Mouse (Mus musculus) inflammation-experienced regulatory T-cells, adult 6 months (primary cell): ENCODE data around the gene Mgarp. TPM values are rescaled to one million over a fixed set of nuclear protein-coding genes. Genes with fewer than 3 reads are reported as not detected.
A peak's percentile ranks its signal among the peaks of the same experiment; 100 is the strongest.
"Not testable (repeated sequence)": the region's sequence is repeated elsewhere in the genome, so short reads cannot be mapped to it uniquely, and the experiment has no call there.

Experiments
- ATAC-seq: one replicate; pipeline ENCODE4 v1.8.0; 2017
- polyA plus RNA-seq, 3 experiments: library from polyadenylated mRNA; unstranded; fragments of 100-300 nt; shearing (Covaris generic); gene quantifications; one replicate each; pipeline ENCODE4 v1.2.1; 2017

Mgarp gene
- polyA plus RNA-seq, 3 experiments from 2014 or later = 0.78 to 1.2 TPM; not detected in 1

DNA sequence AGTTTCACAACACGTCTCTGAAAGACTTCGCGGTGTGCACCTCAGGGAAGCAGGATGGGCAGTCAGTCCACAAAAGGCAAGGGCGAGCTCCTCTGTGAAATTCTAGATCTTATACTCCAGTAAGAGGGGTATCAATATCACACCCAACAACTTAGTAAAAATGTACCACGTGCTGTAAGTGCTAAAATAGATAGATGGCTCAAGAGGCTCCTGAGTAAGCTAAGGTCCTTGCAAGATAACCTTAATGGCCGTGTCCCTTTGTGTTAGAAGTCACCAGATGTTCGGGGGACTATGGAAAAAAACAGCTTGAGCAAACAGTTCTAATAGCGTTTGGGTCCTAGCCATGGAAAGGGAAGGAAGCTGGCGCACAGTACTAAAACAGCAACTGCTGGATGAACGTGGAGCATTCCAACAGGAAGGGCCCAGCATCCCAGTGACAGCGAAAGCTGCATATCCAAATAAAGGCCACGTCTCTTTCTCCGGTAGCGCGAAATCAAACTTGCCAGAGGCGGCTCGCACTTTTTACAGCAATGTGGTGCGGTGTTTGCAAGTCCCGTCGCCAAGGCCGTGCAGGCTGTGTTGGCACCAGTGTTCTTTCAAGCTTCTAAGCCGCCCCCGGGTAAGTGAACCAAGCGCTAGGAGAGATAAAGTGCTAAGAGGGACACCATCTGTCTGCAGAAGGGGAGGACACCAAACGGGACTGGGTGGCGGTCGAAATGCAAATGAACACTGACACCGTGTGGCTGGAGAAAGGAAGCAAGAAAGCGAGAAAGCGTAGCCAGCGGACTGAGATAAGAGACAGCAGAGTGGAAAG is 31.6 kb downstream of the Mgarp start:
- ATAC-seq = peak; percentile 97

DNA sequence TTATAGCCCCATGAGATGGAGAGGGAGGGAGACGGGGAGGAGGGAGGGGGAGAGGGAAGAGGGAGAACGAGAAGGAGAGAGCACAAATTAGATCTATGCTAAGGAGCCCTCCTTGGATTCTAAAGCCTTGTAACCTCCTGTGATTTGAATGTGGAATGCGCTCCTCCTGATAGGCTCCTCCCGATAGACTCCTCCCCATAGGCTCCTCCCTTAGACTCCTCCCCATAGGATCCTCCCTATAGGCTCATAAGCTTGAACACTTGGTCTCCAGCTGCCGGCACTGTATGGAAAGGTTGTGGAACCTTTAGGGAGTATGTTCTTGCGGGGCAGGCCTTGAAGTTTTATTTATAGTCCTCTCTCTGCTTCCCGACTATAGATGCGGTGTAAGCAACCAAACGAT is 35.5 kb downstream of the Mgarp start:
- ATAC-seq = no peak

DNA sequence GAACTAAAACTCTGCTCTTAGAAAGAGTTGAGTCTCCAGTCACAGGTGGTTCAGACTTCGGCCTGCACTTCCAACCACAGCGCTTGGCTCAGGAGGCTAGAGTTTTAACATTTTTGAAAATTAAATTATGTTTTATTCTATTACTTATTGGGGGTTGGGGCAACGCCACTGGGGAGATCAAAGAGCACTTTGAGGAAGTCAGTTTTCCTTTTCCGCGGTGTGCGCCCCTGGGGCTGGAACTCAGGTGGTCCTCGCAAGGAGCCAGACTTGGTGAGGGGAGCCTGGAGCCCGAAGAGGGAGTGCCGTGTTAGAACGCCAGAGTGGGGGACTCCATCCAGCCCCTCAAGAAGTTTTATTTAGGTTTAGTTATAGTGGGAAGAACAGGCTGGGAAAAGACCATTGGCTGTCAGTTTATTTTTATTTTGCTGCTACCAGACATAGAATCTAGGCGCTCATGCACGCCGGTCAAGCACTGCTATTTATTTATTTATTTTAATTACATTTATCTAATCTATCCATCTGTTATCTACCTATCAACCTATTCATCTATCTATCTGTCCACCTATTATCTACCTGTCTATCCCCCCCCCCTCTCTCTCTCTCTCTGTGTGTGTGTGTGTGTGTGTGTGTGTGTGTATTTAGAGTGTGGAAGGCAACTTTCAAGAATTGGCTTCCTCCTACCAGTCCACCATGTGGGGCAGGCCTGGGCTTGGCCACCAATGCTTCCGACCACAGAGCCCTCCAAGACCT is 36.8 kb downstream of the Mgarp start:
- no peak for ATAC-seq

DNA sequence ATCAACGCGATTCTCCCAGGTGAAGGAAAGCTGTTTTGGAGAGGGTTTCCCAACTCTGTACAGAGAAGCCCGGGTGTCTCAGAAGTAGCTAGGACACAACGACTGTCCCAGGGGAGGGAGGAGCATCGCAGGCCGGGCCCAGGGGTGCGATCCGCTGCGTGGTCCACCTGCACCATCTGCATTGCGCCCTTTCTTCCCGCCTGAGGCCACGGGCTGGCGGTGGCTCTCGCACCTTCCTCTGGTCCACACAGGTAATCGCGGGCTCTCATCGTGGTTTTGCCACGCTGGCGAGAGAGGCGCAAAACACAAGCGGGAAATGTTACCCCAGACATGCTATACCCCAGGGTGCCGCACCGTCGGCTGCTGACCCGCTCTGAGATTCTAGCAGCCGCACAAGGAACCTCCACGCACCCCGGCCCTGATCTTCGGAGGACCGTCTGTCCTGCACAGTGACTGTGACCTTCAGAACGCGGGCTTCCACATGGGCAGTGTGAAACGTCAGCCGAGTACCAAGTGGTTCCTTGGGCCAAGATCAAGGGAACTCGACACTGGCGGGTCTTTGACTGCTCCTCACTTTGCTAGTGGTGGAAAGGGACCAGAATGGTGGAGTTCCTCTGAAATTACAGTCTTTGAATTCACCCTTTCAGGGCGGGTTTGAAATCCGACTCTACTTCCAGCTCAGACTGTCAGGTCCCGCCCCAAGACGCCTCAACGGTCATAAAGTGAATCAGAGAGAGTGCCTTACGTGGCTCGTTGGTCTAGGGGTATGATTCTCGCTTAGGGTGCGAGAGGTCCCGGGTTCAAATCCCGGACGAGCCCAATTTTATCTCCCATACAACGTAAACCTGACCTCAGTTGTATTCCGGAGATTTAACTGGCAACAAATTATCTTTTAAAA is 37.6 kb downstream of the Mgarp start:
- ATAC-seq = peak; percentile 67

DNA sequence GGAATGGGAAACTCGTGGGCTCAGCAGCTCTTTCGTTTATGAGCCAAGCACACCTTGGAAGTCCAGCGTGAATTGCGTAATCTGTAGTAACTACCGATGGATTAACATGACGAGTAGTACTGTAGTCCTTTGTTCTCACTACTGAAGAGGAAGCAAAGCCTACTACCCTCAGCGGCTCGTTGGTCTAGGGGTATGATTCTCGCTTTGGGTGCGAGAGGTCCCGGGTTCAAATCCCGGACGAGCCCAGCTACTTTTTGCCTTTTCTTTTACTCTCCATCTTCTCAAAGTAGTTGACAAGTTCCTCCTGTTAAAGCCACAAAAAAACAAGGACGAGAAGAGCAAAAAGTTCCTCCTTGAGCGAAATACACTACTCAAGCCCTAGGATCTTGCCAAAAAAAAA is 38.4 kb downstream of the Mgarp start:
- ATAC-seq = peak; percentile 29

DNA sequence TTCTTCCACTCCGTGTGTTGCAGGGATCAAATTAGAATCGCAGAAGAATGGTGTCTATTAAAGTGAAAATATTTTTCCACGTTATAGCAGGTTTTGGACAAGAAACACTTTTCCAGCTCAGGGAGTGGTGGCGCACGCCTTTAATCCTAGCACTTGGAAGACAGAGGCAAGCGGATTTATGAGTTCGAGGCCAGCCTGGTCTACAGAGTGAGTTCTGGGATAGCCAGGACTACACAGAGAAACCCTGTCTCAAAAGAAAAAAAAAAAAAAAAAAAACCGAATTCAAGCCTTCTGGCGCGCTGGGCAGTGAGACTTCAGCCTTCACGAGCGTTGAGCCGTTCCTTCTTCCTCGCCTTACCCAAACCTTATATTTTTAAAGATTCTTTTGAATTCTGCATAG is 38.9 kb downstream of the Mgarp start:
- no peak for ATAC-seq

DNA sequence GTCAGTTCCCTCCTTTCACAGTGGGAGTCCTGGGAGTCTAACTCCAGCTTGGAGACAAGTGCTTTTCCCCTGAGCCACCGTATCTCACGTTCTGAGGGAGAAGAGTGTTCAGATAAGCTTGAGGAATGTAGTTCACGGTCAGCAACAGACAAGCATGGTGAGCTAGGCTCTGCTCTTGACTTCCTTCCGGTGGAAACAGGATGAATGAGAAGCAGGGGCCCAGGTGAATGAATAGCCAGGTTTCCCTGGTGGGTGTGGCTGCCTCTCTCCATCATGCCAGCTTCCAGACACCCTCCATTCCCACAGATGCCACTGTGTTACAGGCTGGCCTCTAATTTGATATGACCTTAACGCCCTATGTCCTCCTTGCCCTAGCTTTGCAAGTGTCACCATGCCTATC is 39.5 kb downstream of the Mgarp start:
- no peak for ATAC-seq

DNA sequence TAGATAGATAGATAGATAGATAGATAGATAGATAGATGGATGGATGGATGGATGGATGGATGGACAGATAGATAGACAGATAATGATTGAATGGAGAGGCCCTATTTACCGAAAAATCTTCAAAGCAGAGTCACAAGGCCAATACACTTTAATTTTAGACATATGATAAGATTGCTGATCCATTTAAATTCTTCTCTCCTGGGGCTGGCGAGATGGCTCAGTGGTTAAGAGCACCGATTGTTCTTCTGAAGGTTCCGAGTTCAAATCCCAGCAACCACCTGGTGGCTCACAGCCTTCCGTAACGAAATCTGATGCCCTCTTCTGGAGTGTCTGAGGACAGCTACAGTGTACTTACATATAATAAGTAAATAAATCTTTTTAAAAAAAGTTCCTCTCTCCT is 41.6 kb downstream of the Mgarp start:
- not testable (repeated sequence) for ATAC-seq

DNA sequence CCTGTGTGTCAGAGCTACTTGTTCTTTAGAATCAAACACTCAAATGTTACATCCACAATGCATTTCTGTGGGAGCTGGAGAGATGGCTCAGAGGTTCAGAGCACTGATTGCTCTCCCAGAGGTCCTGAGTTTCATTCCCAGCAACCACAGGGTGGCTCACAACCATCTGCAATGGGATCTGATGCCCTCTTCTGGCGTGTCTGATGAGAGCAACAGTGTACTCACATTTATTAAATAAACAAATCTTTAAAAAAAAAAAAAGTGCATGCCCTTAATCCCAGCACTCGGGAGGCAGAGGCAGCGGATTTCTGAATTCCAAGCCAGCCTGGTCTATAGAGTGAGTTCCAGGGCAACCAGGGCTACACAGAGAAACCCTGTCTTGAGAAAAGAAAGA is 42.5 kb downstream of the Mgarp start:
- no peak for ATAC-seq

DNA sequence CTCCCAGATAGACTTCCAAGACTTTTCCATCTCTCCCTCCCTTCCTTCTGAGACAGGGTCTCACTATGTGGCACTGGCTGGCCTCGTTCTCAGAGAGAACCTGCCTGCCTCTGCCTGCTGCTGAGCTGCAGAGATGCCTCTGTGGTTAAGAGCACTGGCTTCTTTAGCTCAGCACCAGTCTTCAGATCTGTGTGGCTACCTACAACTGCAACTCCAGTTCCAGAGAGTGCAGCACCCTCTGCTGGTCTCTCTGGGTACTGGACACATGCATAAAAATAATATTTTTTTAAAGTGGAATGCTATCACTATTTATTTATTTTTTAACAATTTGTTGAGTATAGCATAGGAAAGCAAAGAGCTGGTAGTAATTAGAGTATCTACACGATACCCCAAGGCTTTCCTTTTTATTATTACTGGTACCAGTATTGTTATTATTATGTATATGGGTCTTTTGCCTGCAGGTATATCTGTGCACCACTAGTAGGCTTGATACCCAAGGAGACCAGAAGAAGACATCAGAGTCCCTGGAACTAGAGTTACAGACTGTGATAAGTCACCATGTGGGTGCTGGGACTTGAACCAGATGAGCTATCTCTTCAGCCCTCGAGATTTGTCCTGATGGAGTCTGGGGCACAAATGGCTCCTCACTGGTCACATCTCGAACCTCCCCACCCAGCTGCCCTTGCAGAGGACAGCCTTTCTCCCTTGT is 43.1 kb downstream of the Mgarp start:
- peak; percentile 78 for ATAC-seq

DNA sequence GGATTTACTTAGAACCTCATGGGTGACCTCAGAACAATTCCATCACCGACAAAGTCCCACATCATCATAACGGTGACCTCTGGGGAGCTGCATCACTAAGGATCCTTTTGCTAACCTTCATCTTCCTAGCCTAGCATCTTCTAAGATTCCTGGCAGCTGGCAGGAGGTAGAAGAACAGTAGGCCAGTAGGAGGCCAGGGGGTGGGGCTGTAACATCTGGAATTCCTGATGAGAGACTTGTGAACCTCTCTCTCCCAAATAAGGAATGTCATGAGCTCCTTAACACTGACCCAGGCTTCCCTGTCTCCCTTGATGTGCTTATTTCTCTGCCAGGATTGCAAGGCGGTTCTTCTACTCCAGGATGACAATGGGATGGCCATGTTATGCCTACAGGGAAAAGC is 45.7 kb downstream of the Mgarp start:
- no peak for ATAC-seq

DNA sequence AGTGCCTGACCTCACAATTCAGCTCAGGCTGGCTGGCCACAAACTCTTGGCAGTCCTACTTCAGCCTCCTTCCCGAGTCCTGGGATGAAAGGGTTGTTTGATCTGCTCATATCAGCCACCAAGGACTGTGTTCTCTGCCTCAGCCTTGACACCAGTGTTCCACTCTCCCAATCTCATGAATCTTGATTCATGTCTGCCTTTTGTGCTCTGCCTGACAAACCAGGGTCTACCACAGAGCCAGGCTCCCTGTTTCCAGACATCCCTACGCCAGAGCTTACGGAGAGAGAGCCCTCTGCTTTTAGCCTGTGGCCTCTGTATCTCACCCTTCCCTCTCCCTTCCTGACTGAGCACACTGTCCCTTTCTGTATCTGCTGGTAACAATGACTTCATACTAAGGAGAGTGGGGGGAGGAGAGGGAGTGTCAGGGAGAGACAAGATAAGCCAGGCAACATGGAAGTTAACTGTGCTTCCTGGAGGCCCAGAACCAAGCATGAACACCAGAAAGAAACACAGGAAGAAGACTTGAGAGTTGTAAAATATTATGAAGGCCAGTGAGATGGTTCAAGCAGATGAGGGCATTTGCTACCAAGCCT is 47.8 kb downstream of the Mgarp start:
- no peak for ATAC-seq

DNA sequence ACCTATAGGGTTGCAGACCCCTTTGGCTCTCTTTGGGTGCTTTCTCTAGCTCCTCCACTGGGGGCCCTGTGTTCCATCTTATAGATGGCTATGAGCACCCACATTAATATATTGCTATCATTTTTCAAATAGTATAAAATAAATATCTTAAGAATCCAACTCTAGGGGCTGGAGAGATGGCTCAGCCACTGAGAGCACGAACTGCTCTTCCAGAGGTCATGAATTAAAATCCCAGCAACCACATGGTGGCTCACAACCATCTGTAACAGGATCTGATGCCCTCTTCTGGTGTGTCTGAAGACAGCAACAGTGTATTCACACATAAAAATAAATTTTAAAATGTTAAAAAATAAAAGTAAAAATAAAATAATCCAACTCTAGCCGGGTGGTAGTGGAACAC is 51.5 kb downstream of the Mgarp start:
- not testable (repeated sequence) for ATAC-seq

DNA sequence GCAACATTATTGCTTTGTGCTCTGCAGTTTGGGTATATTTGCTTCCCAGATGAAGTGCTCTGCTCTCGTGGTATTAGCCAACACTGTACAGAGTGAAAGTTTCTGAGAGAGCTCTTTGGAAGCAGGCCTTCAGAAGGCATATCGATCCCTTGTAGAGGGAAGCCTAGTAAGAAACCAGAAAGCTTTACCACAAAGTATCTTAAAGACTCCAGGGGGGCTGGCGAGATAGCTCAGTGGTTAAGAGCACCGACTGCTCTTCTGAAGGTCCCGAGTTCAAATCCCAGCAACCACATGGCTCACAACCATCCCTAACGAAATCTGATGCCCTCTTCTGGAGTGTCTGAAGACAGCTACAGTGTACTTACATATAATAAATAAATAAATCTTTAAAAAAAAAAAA is 52.4 kb downstream of the Mgarp start:
- ATAC-seq = not testable (repeated sequence)

DNA sequence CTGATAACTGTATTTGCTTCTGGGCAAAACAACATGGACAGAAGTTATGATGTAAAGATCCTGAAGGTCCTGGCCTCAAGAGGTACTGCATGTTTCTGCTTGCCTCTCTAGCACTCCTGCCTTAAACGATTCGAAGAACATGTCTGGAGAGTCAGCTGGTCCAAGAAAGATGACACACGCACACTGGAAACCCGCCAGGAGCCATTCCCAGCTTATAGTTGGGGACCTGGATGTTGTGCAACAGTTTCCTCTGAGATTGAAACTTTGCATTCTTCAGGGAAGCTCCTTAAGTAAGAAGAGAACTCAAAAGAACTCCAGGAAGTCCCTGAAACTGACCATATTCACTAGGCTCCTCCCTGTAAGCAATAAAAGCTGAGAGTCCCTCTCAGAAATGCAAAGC is 53.3 kb downstream of the Mgarp start:
- ATAC-seq = no peak

DNA sequence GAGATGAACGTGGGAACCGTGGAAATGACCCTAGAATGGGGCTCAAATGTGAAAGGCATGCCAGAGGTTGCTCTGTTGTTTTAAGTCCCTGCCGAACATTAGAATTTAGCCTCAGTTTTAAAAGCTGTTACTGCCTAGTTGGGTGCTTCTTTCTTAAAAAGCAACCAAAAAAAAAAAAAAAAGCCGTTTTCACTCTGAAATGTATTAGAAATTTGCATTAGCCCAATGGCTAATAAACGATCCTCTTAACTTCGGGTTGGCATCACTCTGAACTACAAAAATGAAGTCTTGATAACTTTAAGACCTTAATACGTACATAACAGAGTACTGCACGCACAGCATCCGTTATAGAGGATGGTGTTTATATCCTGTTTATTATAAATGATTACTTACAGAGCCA is 54.4 kb downstream of the Mgarp start:
- peak; percentile 29 for ATAC-seq

DNA sequence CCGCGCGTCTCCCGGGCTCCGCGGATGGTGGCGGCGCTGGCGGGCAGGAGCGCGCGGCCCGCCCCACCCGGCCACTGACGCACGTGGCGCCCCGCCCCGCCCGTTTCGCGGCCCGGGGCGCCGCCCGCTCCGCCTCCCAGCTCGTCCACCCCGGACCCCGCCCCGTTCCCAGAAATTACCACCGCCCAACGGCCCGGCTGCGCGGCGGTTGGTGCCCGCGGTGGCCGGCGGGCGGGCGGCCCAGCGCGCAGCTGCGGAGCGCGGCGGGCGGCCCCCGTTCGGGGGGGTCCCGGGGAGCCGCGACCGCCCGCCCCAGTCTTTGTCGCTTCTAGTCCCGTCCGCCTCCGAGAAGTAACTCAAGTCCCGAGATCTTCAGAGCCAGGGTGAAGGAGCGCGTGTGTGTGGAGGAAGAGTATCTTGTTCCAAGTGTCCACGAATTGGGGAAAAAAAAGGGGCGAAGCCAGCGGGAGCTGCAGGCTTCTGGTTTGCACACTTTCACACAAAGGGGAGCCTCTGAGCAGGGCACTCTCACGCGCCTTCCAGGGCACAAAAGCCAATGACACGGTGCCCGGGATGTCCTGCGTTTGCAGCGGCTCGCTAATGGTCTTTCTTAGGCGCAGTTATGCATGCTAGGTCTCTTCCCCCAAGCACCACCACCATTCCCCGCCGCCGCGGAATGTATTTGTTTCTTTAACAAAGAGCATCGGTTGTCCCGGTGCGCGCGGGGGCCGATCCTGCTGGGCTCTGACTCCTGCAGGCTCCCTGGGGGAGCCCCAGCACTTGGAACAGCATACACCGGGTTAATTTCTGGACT is 55.1 kb downstream of the Mgarp start:
- peak; percentile 37 for ATAC-seq

DNA sequence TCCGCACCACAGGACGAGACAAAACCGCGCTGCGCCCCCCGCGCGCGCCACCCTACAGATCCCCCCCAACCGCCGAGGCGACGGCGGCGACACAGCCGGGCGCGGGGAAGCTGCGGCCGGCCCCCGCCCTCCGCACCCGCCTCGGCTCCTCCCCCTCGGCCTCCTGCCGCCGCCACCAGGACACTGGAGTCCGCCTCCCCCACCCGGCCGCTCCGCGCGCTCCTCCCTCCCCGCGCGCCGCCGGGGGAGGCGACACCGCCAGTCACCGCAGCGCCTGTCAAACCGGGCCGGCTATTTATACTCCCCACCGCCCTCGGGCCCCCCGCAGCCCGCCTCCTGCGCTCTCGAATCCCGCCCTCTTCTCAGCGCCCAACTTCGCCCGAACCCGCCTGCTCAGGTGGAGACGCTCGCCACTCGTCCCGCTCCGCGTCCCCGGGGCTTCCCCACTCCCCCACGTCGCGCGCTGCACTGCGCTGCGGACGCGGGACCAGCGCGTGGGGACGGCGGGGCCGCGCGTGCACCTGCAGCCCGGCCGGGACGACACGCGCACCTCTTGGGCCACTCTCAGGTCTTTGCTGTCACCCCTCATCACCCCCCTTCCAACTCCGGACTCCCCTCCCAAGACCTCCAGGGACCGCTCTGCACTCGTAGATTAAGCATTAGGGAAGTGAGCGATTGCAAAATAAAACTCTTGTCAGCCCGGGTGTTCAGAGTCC is 55.8 kb downstream of the Mgarp start, which contains the start of gene Elf2:
Elf2 (minus strand) TSS at position 112 of the 716 bp plus-strand sequence.
- peak; percentile 49 for ATAC-seq

DNA sequence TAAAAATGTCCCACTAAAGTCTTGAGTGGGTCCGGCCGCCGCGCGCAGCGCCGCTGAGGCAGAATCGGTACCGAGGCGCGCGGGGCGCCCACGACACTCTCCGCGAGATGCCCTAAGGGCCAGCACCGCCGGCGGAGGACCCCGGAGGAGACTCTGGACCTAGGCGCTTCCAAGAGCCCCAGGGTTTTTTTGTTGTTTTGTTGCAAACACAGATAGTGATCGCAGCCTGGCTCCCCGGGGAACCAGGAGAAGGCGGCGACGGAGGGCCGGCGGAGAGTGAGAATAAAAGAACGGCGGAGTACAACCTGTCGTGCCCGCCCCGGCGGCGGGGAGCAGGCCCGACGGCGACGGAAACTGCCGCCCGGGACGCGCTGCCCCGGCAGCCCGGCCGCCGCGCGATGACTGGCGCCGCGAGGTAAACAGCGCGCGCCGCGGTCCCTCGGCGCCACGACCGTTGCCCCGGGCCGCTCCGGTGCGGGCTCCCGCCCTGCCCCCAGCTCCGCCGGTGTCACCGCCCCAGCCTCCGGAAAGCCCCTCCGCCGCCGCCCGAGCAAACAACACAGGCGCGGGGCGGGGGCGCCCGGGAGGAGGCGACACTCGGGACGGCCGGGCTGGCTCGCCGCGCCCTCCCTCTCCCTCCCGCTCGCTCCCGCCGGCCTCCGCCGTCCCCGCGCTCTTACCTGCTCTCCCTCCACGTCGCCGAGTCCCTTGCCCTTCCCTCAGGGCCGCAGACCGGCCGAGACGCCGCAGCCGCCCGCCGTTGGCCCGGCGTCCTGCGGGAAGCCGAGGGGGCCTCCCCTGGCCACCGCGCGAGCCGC is 56.6 kb downstream of the Mgarp start:
- ATAC-seq = peak; percentile 26
